8 mouse cellular contexts compared by ENCODE assay signal in genomic region chr2:44556861-44557592, GRCm38 (mm10).
DNase-seq lines count a peak whose midpoint lies in the region; ATAC-seq and TF ChIP-seq lines count a peak whose summit lies in the region.

No protein-coding gene starts in this region.

- peak overlapping the region; percentile 55 for H3K9ac ChIP-seq in intestine, embryonic 15.5 days
- peak overlapping the region; percentile 67 for H3K9ac ChIP-seq in limb, embryonic 11.5 days (ENCODE audit: low read length)

- no peak for ATAC-seq in megakaryocyte, adult 5-6 weeks (ENCODE audit: poor library complexity, severe bottlenecking)
- peak; percentile 61 for ATAC-seq in intestine, embryonic 15.5 days
- ATAC-seq in limb, embryonic 11.5 days (ENCODE audit: insufficient number of reproducible peaks, low FRiP score, low TSS enrichment, low read depth) = peak; percentile 70; the same call in 1 of the 2 replicates

- peak overlapping the region; percentile 54 for H3K27ac ChIP-seq in cortical plate, adult 2 months (ENCODE audit: insufficient read depth, low read length)
- H3K27ac ChIP-seq in intestine, embryonic 15.5 days = peak overlapping the region; percentile 82
- no peak overlapping the region for H3K27ac ChIP-seq in limb, embryonic 11.5 days (replicated peaks; ENCODE audit: low read depth, low read length)

- 3% methylated on average over 42 of the region's 42 CpGs for WGBS in intestine, embryonic 15.5 days
- 2% methylated on average over 42 of the region's 42 CpGs for WGBS in limb, embryonic 11.5 days

- H3K9me3 ChIP-seq in megakaryocyte, embryonic 14.5 days = no peaks in the 10 kb centered on the region; the same call in none of the 2 replicates
- H3K9me3 ChIP-seq in intestine, embryonic 15.5 days = no peaks in the 10 kb centered on the region
- no peaks in the 10 kb centered on the region for H3K9me3 ChIP-seq in limb, embryonic 11.5 days (ENCODE audit: control insufficient read depth, low read length)

- H3K36me3 ChIP-seq in megakaryocyte, embryonic 14.5 days (replicated peaks; ENCODE audit: low read length) = no peaks in the 10 kb centered on the region
- H3K36me3 ChIP-seq in intestine, embryonic 15.5 days = no peaks in the 10 kb centered on the region
- H3K36me3 ChIP-seq in limb, embryonic 11.5 days (ENCODE audit: control insufficient read depth, insufficient read depth, low read length) = no peaks in the 10 kb centered on the region

- peaks cover 16% of the 10 kb centered on the region for H3K4me1 ChIP-seq in megakaryocyte, embryonic 14.5 days
- peaks cover 3% of the 10 kb centered on the region for H3K4me1 ChIP-seq in cortical plate, adult 2 months (ENCODE audit: control insufficient read depth, insufficient read depth, low read length)
- peaks cover 12% of the 10 kb centered on the region for H3K4me1 ChIP-seq in intestine, embryonic 15.5 days (replicated peaks)
- H3K4me1 ChIP-seq in limb, embryonic 11.5 days (ENCODE audit: control insufficient read depth, insufficient read depth, low read length) = no peaks in the 10 kb centered on the region; the same call in 1 of the 2 replicates

- H3K4me3 ChIP-seq in megakaryocyte, embryonic 14.5 days (replicated peaks) = peak overlapping the region; percentile 91
- H3K4me3 ChIP-seq in cortical plate, adult 2 months (ENCODE audit: insufficient read depth, low read length) = peak overlapping the region; percentile 36
- peak overlapping the region; percentile 44 for H3K4me3 ChIP-seq in intestine, embryonic 15.5 days (replicated peaks)
- H3K4me3 ChIP-seq in limb, embryonic 11.5 days (ENCODE audit: low read depth, low read length) = peak overlapping the region; percentile 42

- 0 out of 2 replicates have a peak, but pooled peaks have one; percentile 35 for TF ChIP-seq POLR2A in cortical plate, adult 2 months (IDR thresholded peaks at IDR 0.05; ENCODE audit: extremely low read depth, insufficient read depth, low read length)

- DNase-seq in gastrocnemius, postnatal 25 days = peak; percentile 18
- peak; percentile 69 for DNase-seq in limb, embryonic 11.5 days (ENCODE audit: low spot score)
- peak; percentile 1 for DNase-seq in naive thymus-derived CD4-positive, alpha-beta T cell, adult 2 months (ENCODE audit: low read depth)
- no peak for DNase-seq in thymus, postnatal 14 days

- H3K27me3 ChIP-seq in megakaryocyte, embryonic 14.5 days (replicated peaks) = peaks cover 37% of the 10 kb centered on the region
- 0 out of 2 replicates have a peak, but pooled peaks cover 9% of the 10 kb centered on the region for H3K27me3 ChIP-seq in intestine, embryonic 15.5 days (replicated peaks)
- 0 out of 2 replicates have a peak, but pooled peaks cover 3% of the 10 kb centered on the region for H3K27me3 ChIP-seq in limb, embryonic 11.5 days (ENCODE audit: control insufficient read depth, insufficient read depth, low read length)

- no peak for TF ChIP-seq CTCF in cortical plate, adult 2 months (IDR thresholded peaks at IDR 0.05; ENCODE audit: extremely low read depth, insufficient read depth, low read length)

- peak overlapping the region; percentile 92 for H3K4me2 ChIP-seq in intestine, embryonic 15.5 days (replicated peaks)
- H3K4me2 ChIP-seq in limb, embryonic 11.5 days (ENCODE audit: low read depth, severe bottlenecking) = peak overlapping the region; percentile 97

Comparison
In these comparisons a context has a peak if more than half of its experiments do, and no peak if none do; other contexts are left out.
1. H3K4me3 ChIP-seq: peak in every context shown above with its lines; median percentile 91 in megakaryocyte, embryonic 14.5 days; 44 in intestine, embryonic 15.5 days; 42 in limb, embryonic 11.5 days; 36 in cortical plate, adult 2 months.